Mouse (Mus musculus) heart, embryonic 15.5 days (tissue): Measurements from ENCODE around the gene Fut2. TPM values are rescaled to one million over a fixed set of nuclear protein-coding genes. Genes with fewer than 3 reads are reported as not detected.

Source experiments
- ATAC-seq: fragments of 200-750 bp; cut with Nextera tagmentation; replicated peaks from 2 replicates; pipeline ENCODE4 v1.8.0; 2017; ENCODE audit warnings: low read depth, moderate TSS enrichment; ENCODE audit not compliant: insufficient number of reproducible peaks, insufficient read depth, low FRiP score
- H3K27ac ChIP-seq: fragments of 300-500 bp; sonication (generic); 2 replicates; pipeline ENCODE4 v1.5.1; 2015; ENCODE audit warnings: mild to moderate bottlenecking, inconsistent platforms
- H3K27me3 ChIP-seq: fragments of 300-500 bp; sonication (generic); 2 replicates; pipeline ENCODE4 v1.6.1; 2015; ENCODE audit warnings: inconsistent platforms
- H3K36me3 ChIP-seq: fragments of 300-500 bp; sonication (generic); 2 replicates; pipeline ENCODE4 v1.6.1; 2015; ENCODE audit warnings: mild to moderate bottlenecking, inconsistent platforms
- H3K4me1 ChIP-seq: fragments of 300-500 bp; sonication (generic); replicated peaks from 2 replicates; pipeline ENCODE4 v1.6.1; 2015; ENCODE audit warnings: inconsistent platforms
- H3K4me2 ChIP-seq: fragments of 300-500 bp; sonication (generic); 2 replicates; pipeline ENCODE4 v1.6.1; 2015; ENCODE audit warnings: inconsistent platforms, mild to moderate bottlenecking, moderate library complexity
- H3K4me3 ChIP-seq: fragments of 300-500 bp; sonication (generic); 2 replicates; pipeline ENCODE4 v1.5.1; 2015; ENCODE audit warnings: mild to moderate bottlenecking, inconsistent platforms
- H3K9ac ChIP-seq: fragments of 300-500 bp; sonication (generic); 2 replicates; pipeline ENCODE4 v1.6.1; 2015; ENCODE audit warnings: mild to moderate bottlenecking, inconsistent platforms
- H3K9me3 ChIP-seq: fragments of 300-500 bp; sonication (generic); replicated peaks from 2 replicates; pipeline ENCODE4 v1.6.1; 2016; ENCODE audit warnings: inconsistent platforms
- WGBS: fragments of 180-500 bp; shearing (Covaris S2); methylation state at CpG from one replicate; pipeline ENCODE4 v1.1.7; 2015; ENCODE audit warnings: mixed read lengths; 5-methylcytosine and 5-hydroxymethylcytosine counted together
- polyA plus RNA-seq: library from polyadenylated mRNA; unstranded; fragments of >200 nt; fragmentation: Nextera tagmentation; extraction: Ambion mirVana; gene quantifications from 2 replicates; pipeline ENCODE4 v1.2.1, GENCODE M21; 2015

Fut2 gene
- polyA plus RNA-seq, 1 experiment from 2014 or later, result 1.5 TPM

GRCm38 (mm10) chr7:45701607-45702006 lies 35.4 kb upstream of the Fut2 start:
- Histone ChIP-seq H3K4me3 (no peak overlapping the region), H3K9me3 (no peaks in the 10 kb centered on the region), H3K4me1 (peaks cover 47% of the 10 kb centered on the region), H3K36me3 (no peaks in the 10 kb centered on the region), H3K4me2 (peak overlapping the region; percentile 83; the same call in 1 of the 2 replicates), H3K9ac (no peak overlapping the region), H3K27ac (no peak overlapping the region), H3K27me3 (peaks cover 31% of the 10 kb centered on the region)
- WGBS, result 84% methylated on average over 11 of the region's 11 CpGs
- no peak for ATAC-seq

- no peak for ATAC-seq
- Histone ChIP-seq H3K36me3 (no peaks in the 10 kb centered on the region), H3K9me3 (no peaks in the 10 kb centered on the region), H3K27me3 (peaks cover 31% of the 10 kb centered on the region), H3K4me3 (peak overlapping the region; percentile 48), H3K9ac (peak overlapping the region; percentile 45), H3K4me1 (peaks cover 42% of the 10 kb centered on the region), H3K4me2 (peak overlapping the region; percentile 83), H3K27ac (peak overlapping the region; percentile 67)
- 32% methylated on average over 11 of the region's 11 CpGs for WGBS
These were observed 34.9 kb upstream of the Fut2 start for GRCm38 (mm10) chr7:45701072-45701471.

- WGBS, result 2% methylated on average over 20 of the region's 20 CpGs
- H3K9ac ChIP-seq, result peak overlapping the region; percentile 57
- ATAC-seq, result no peak
- H3K27ac ChIP-seq, result no peak overlapping the region
- no peaks in the 10 kb centered on the region for H3K36me3 ChIP-seq
- peaks cover 31% of the 10 kb centered on the region for H3K27me3 ChIP-seq
- no peaks in the 10 kb centered on the region for H3K9me3 ChIP-seq
- H3K4me2 ChIP-seq, result peak overlapping the region; percentile 83
- peak overlapping the region; percentile 48 for H3K4me3 ChIP-seq
- peaks cover 36% of the 10 kb centered on the region for H3K4me1 ChIP-seq
These were observed 34.3 kb upstream of the Fut2 start for GRCm38 (mm10) chr7:45700301-45701015.

- peaks cover 33% of the 10 kb centered on the region for H3K4me1 ChIP-seq
- peak within 1 kb of the TSS; percentile 48 for H3K4me3 ChIP-seq
- peak within 1 kb of the TSS; percentile 83 for H3K4me2 ChIP-seq
- H3K27me3 ChIP-seq, result peaks cover 31% of the 10 kb centered on the region
- peak within 1 kb of the TSS; percentile 57 for H3K9ac ChIP-seq
- no peaks in the 10 kb centered on the region for H3K36me3 ChIP-seq
- ATAC-seq, result no peak
- WGBS, result 3% methylated on average over 36 of the region's 36 CpGs
- no peak within 1 kb of the TSS for H3K27ac ChIP-seq
- no peaks in the 10 kb centered on the region for H3K9me3 ChIP-seq
These were observed 33.4 kb upstream of the Fut2 start, which contains the start of gene Car11 for GRCm38 (mm10) chr7:45699523-45700141. Gene Car11 (plus strand): TSS chr7:45699843.

- Histone ChIP-seq H3K4me3 (no peak overlapping the region), H3K4me2 (no peak overlapping the region), H3K4me1 (peaks cover 21% of the 10 kb centered on the region), H3K27ac (no peak overlapping the region), H3K27me3 (peaks cover 31% of the 10 kb centered on the region), H3K36me3 (no peaks in the 10 kb centered on the region), H3K9me3 (no peaks in the 10 kb centered on the region), H3K9ac (no peak overlapping the region)
- WGBS, result 76% methylated on average over 7 of the region's 7 CpGs
- ATAC-seq, result no peak
These were observed 31.7 kb upstream of the Fut2 start for GRCm38 (mm10) chr7:45697894-45698293.

- ATAC-seq, result no peak
- H3K27ac ChIP-seq, result no peak overlapping the region
These were observed 28.9 kb upstream of the Fut2 start for GRCm38 (mm10) chr7:45695098-45695497.

GRCm38 (mm10) chr7:45693921-45694591 lies 27.9 kb upstream of the Fut2 start, which contains the start of gene Sec1:
Gene Sec1 (minus strand): TSS chr7:45694402.
- Histone ChIP-seq H3K36me3 (no peaks in the 10 kb centered on the region), H3K4me3 (no peak within 1 kb of the TSS), H3K4me1 (peaks cover 14% of the 10 kb centered on the region), H3K27ac (no peak within 1 kb of the TSS), H3K27me3 (peaks cover 11% of the 10 kb centered on the region), H3K9ac (no peak within 1 kb of the TSS), H3K4me2 (no peak within 1 kb of the TSS), H3K9me3 (no peaks in the 10 kb centered on the region)
- 85% methylated on average over 50 of the region's 50 CpGs for whole genome bisulfite sequencing
- no peak for ATAC-seq

More at GRCm38 (mm10) chr7:45695098-45695497, 28.9 kb upstream of the Fut2 start:
- Histone ChIP-seq H3K9ac (no peak overlapping the region), H3K4me1 (peaks cover 12% of the 10 kb centered on the region), H3K4me2 (no peak overlapping the region), H3K9me3 (no peaks in the 10 kb centered on the region), H3K27me3 (peaks cover 22% of the 10 kb centered on the region), H3K36me3 (no peaks in the 10 kb centered on the region), H3K4me3 (no peak overlapping the region)
- 36% methylated on average over 6 of the region's 6 CpGs for WGBS

GRCm38 (mm10) chr7:45692364-45692763 lies 26.2 kb upstream of the Fut2 start:
- no peak overlapping the region for H3K4me3 ChIP-seq
- H3K9me3 ChIP-seq, result no peaks in the 10 kb centered on the region
- no peak overlapping the region for H3K9ac ChIP-seq
- no peaks in the 10 kb centered on the region for H3K36me3 ChIP-seq
- WGBS, result 63% methylated on average over 2 of the region's 2 CpGs
- H3K27ac ChIP-seq, result no peak overlapping the region
- no peaks in the 10 kb centered on the region; the same call in 1 of the 2 replicates for H3K27me3 ChIP-seq
- H3K4me2 ChIP-seq, result no peak overlapping the region
- no peak for ATAC-seq
- peaks cover 17% of the 10 kb centered on the region for H3K4me1 ChIP-seq

GRCm38 (mm10) chr7:45689800-45690199 lies 23.6 kb upstream of the Fut2 start:
- no peak overlapping the region for H3K4me2 ChIP-seq
- peaks cover 4% of the 10 kb centered on the region; the same call in 1 of the 2 replicates for H3K27me3 ChIP-seq
- peaks cover 17% of the 10 kb centered on the region for H3K4me1 ChIP-seq
- no peaks in the 10 kb centered on the region for H3K9me3 ChIP-seq
- no peak overlapping the region for H3K4me3 ChIP-seq
- no peak for ATAC-seq
- peak overlapping the region; percentile 64 for H3K27ac ChIP-seq
- WGBS, result 20% methylated on average over 11 of the region's 11 CpGs
- no peaks in the 10 kb centered on the region for H3K36me3 ChIP-seq
- H3K9ac ChIP-seq, result no peak overlapping the region

GRCm38 (mm10) chr7:45689099-45689498 lies 22.9 kb upstream of the Fut2 start:
- ATAC-seq, result no peak
- Histone ChIP-seq H3K27ac (no peak overlapping the region), H3K27me3 (peaks cover 6% of the 10 kb centered on the region; the same call in 1 of the 2 replicates), H3K4me3 (no peak overlapping the region), H3K36me3 (no peaks in the 10 kb centered on the region), H3K4me1 (peaks cover 17% of the 10 kb centered on the region), H3K4me2 (no peak overlapping the region), H3K9ac (no peak overlapping the region; the same call in 1 of the 2 replicates), H3K9me3 (no peaks in the 10 kb centered on the region)
- WGBS, result 60% methylated on average over 6 of the region's 6 CpGs

- peaks cover 29% of the 10 kb centered on the region for H3K4me1 ChIP-seq
- H3K4me3 ChIP-seq, result no peak overlapping the region
- no peak overlapping the region for H3K27ac ChIP-seq
- peaks cover 6% of the 10 kb centered on the region for H3K27me3 ChIP-seq
- H3K9me3 ChIP-seq, result no peaks in the 10 kb centered on the region
- WGBS, result 74% methylated on average over 3 of the region's 3 CpGs
- H3K4me2 ChIP-seq, result no peak overlapping the region
- H3K9ac ChIP-seq, result no peak overlapping the region
- no peak for ATAC-seq
- H3K36me3 ChIP-seq, result no peaks in the 10 kb centered on the region
These were observed 20.6 kb upstream of the Fut2 start for GRCm38 (mm10) chr7:45686841-45687240.
